Mouse (Mus musculus): Measurements from ENCODE around the gene Psmd6.

- no peak for TF ChIP-seq CTCF (IDR thresholded peaks at IDR 0.05; ENCODE audit: low read depth)
- no peak for TF ChIP-seq EP300 (optimal IDR thresholded peaks at IDR 0.05)
Observed at GRCm38 (mm10) chr14:14100773-14101280, 20.0 kb downstream of the Psmd6 start.

All from stomach, postnatal 0 days (tissue).